Mouse (Mus musculus) myocyte (in vitro differentiated cells): ENCODE data around the gene Susd4.

Source experiments
- POLR2A ChIP-seq: IDR thresholded peaks from one replicate; pipeline ENCODE4 v1.6.1; 2011; ENCODE audit warnings: low read depth, mild to moderate bottlenecking, control low read depth, moderate library complexity; ENCODE audit not compliant: insufficient read length
- POLR2AphosphoS2 ChIP-seq: IDR thresholded peaks from one replicate; pipeline ENCODE4 v1.6.1; 2011; ENCODE audit warnings: low read depth, control low read depth; ENCODE audit not compliant: insufficient read length
- SRF ChIP-seq: IDR thresholded peaks from one replicate; pipeline ENCODE4 v1.6.1; 2011; ENCODE audit warnings: low read depth; ENCODE audit not compliant: control insufficient read depth, insufficient read length

- no peak for TF ChIP-seq POLR2A
- TF ChIP-seq SRF: no peak
- no peak for TF ChIP-seq POLR2AphosphoS2
These were observed 117.6 kb downstream of the Susd4 start for GRCm38 (mm10) chr1:182881246-182881645.
